Mouse (Mus musculus) large intestine, adult 2 months (tissue): Measurements from ENCODE around the gene Zfp979. TPM values are rescaled to one million over a fixed set of nuclear protein-coding genes. Genes with fewer than 3 reads are reported as not detected.

Source experiments
- polyA plus RNA-seq: library from polyadenylated mRNA; depleted of rRNA; stranded (reverse); fragments of >200 nt; gene quantifications from 2 replicates; pipeline ENCODE4 v1.2.3, GENCODE M21; 2012; rRNA removed

Zfp979 gene
- polyA plus RNA-seq, 1 experiment, result 0.05 TPM

Other genes with a start within 250 kb of the Zfp979 start
- 0.06 and 0.08 TPM in 2 replicates for gene Zfp982, start 150.1 kb downstream of the Zfp979 start, polyA plus RNA-seq
- not detected in 2 replicates for gene Gm16503, start 102.3 kb downstream of the Zfp979 start, polyA plus RNA-seq
- not detected in 2 replicates for gene Zfp985, start 89.2 kb downstream of the Zfp979 start, polyA plus RNA-seq
- not detected in 2 replicates for gene Zfp534, start 60.0 kb upstream of the Zfp979 start, polyA plus RNA-seq
- gene Zfp984, start 167.3 kb upstream of the Zfp979 start, polyA plus RNA-seq, result 0.70 and 0.71 TPM in 2 replicates
- gene Zfp933, start 205.9 kb upstream of the Zfp979 start, polyA plus RNA-seq, result 0.84 and 0.89 TPM in 2 replicates
- 53.3 and 64.6 TPM in 2 replicates for gene Miip, start 226.3 kb upstream of the Zfp979 start, polyA plus RNA-seq
- gene Fv1, start 226.5 kb upstream of the Zfp979 start, polyA plus RNA-seq, result 1.4 and 2.1 TPM in 2 replicates